Mouse (Mus musculus): ENCODE measurements around the gene Cstad.

DNA sequence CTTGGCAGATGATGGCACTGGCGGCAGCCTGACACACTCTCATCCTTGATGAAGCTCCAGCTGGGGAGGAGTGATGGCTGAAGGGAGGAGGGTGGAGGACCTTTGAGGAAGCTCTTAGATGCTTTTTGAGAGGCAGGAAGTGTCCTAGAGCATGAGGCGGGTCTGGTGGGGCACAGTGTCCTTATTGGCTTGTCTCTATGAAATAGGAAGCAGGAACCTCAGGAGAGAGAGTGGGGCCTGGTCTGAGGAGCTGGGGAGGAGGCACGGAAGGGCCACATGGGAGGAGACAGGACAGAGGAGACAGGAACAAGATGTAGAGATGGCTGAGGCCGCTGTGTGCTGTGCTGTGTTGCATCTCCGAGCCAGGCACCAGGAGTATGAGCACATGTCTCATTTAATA, 43.3 kb upstream of the Cstad start:
- TF ChIP-seq CTCF (IDR thresholded peaks at IDR 0.05; ENCODE audit: extremely low read depth, insufficient read length, insufficient replicate concordance, low read depth, low read length) = no peak
- TF ChIP-seq POLR2A (IDR thresholded peaks at IDR 0.05; ENCODE audit: low read depth, low read length) = no peak
